Mouse (Mus musculus) bone marrow, adult 2 months (tissue): ENCODE measurements around the gene Hebp1.

Experiments used
- CTCF ChIP-seq: fragments of 200-500 bp; IDR thresholded peaks from 2 replicates; pipeline ENCODE4 v1.5.1; 2011; ENCODE audit warnings: low read length, control low read depth; ENCODE audit not compliant: control insufficient read depth, insufficient read depth
- POLR2A ChIP-seq: fragments of 200-500 bp; IDR thresholded peaks from 2 replicates; pipeline ENCODE4 v1.6.1; 2011; ENCODE audit warnings: low read depth, mild to moderate bottlenecking, control low read depth, low read length, borderline replicate concordance; ENCODE audit not compliant: control insufficient read depth

DNA sequence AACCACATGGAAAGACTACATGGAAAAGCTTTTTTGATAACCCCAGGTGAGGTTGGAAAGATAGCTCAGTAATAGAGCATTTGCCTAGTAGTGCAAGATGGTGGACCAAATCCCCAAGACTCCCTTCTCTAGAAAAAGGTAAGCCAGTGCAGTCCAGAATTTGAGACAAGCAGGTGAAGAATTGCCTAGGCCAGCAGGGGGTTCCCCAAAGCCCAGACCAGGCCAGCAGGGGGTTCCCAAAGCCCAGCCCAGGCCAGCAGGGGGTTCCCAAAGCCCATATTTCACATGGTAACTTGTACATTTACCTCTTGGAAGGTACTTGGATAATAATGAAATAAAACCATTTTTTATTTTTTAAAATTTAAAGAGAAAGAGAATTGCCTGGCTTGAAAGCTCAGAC lies 20.6 kb downstream of the Hebp1 start:
- no peak for TF ChIP-seq CTCF
- no peak for TF ChIP-seq POLR2A
